Mouse (Mus musculus): Measurements from ENCODE around the gene Cracr2a.

Cracr2a gene

GRCm38 (mm10) chr6:127714906-127715305 lies 153.8 kb downstream of the Cracr2a start:
- no peak for DNase-seq

- DNase-seq, result no peak
Observed at GRCm38 (mm10) chr6:127715428-127715827, 154.3 kb downstream of the Cracr2a start.

GRCm38 (mm10) chr6:127717239-127718137 lies 156.3 kb downstream of the Cracr2a start:
- DNase-seq, result no peak

- no peak for DNase-seq
Observed at GRCm38 (mm10) chr6:127719875-127720274, 158.7 kb downstream of the Cracr2a start.

- DNase-seq, result no peak
Observed at GRCm38 (mm10) chr6:127723126-127723525, 162.0 kb downstream of the Cracr2a start.

All from kidney, adult 11 months (tissue).